8 mouse cellular contexts compared by ENCODE assay signal in the genomic region with DNA sequence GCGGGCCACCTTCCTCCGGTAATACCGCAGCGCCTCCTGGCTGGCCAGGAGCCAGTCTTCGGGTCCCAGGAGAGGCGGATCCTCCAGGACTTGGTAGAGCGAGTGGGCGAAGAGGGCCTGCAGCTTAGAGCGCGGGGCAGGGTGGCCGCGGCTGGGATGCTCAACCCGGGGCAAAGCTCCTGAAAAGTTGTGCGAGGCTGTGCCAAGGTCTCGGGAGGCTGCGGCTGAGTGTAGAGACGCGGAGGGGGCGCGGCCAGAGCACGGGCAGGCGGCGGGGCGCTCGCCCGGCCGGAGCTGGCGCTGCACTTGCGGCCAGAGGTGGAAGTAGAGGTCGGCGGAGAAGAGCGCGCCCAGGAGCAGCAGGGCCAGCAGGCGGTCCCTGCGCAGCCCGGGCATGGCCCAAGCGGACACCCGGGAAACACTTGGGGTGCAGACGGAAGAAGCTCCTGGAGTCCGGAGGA. TPM values are rescaled to one million over a fixed set of nuclear protein-coding genes. Genes with fewer than 3 reads are reported as not detected.
DNase-seq lines count a peak whose midpoint lies in the region; ATAC-seq and TF ChIP-seq lines count a peak whose summit lies in the region.

No protein-coding gene starts in this region.

- no peaks in the 10 kb centered on the region for H3K36me3 ChIP-seq in lung, embryonic 16.5 days (ENCODE audit: control insufficient read depth, insufficient read depth, low read length)

- no peak for TF ChIP-seq POLR2A in bone marrow, adult 2 months (IDR thresholded peaks at IDR 0.05; ENCODE audit: borderline replicate concordance, control insufficient read depth, low read depth, low read length)

- 3% methylated on average over 40 of the region's 40 CpGs for WGBS in bone marrow, adult 2 months
- WGBS in lung, embryonic 16.5 days: 1% methylated on average over 40 of the region's 40 CpGs

- peak overlapping the region; percentile 65 for H3K9ac ChIP-seq in lung, embryonic 16.5 days (ENCODE audit: low read length)

- peak overlapping the region; percentile 97 for H3K4me2 ChIP-seq in lung, embryonic 16.5 days (ENCODE audit: low read depth, low read length)

- DNase-seq in heart, adult 18-20 months: peak; percentile 71 to 82
- DNase-seq in heart, adult 11 months: no peak
- peak; percentile 28 to 65 for DNase-seq in gastrocnemius, postnatal 4 days (ENCODE audit: low spot score in 2 of 2)
- DNase-seq in kidney, adult 18-20 months: peak; percentile 71
- DNase-seq in retina, postnatal 1 day: peak; percentile 49
- DNase-seq in right cerebral cortex, postnatal 25 days: no peak

- TF ChIP-seq CTCF in bone marrow, adult 2 months (IDR thresholded peaks at IDR 0.05; ENCODE audit: control insufficient read depth, insufficient read depth, low read length): no peak

- peak; percentile 73 for ATAC-seq in lung, embryonic 16.5 days (ENCODE audit: low read depth)

- no peaks in the 10 kb centered on the region for H3K27me3 ChIP-seq in lung, embryonic 16.5 days (ENCODE audit: control insufficient read depth, insufficient read depth, low read depth, low read length)

- H3K4me1 ChIP-seq in bone marrow, adult 2 months (ENCODE audit: control insufficient read depth, insufficient read depth, low read length): no peaks in the 10 kb centered on the region
- peaks cover 29% of the 10 kb centered on the region for H3K4me1 ChIP-seq in lung, embryonic 16.5 days (replicated peaks; ENCODE audit: control insufficient read depth, insufficient read depth, low read length)

- no peaks in the 10 kb centered on the region for H3K9me3 ChIP-seq in lung, embryonic 16.5 days (ENCODE audit: control insufficient read depth, low read length)

- H3K4me3 ChIP-seq in bone marrow, adult 2 months (replicated peaks; ENCODE audit: control insufficient read depth, low read depth, low read length): no peak overlapping the region
- peak overlapping the region; percentile 57 for H3K4me3 ChIP-seq in lung, embryonic 16.5 days (ENCODE audit: low read length)

- H3K27ac ChIP-seq in bone marrow, adult 2 months (ENCODE audit: control insufficient read depth, insufficient read depth, low read depth, low read length, poor library complexity): peak overlapping the region; percentile 4; the same call in 1 of the 2 replicates
- peak overlapping the region; percentile 62 for H3K27ac ChIP-seq in lung, embryonic 16.5 days (ENCODE audit: low read length)

RNA-seq across cellular contexts. Expression of a gene that starts 0.7 kb away (rescaled TPM):
- total RNA-seq in heart, adult 18-20 months (2021): 1 to 10 TPM; 5.8 to 7.4 TPM
- polyA plus RNA-seq in bone marrow, adult 2 months (2011; ENCODE audit: insufficient read depth, insufficient read length, low replicate concordance, missing spikeins): 2.7 and 3.4 TPM in 2 replicates
- 10 to 100 TPM in 1 of 2 experiments, 1 to 10 TPM in 1; 8.5 to 10.1 TPM for total RNA-seq in gastrocnemius, postnatal 4 days (2021)
- polyA plus RNA-seq in lung, embryonic 16.5 days (2015; fragmentation: Nextera tagmentation; extraction: Ambion mirVana): 3.3 and 3.4 TPM in 2 replicates

Comparison
In these comparisons a context has a peak if more than half of its experiments do, and no peak if none do; other contexts are left out.
1. DNase-seq: peak in heart, adult 18-20 months (2 of 2), gastrocnemius, postnatal 4 days (2 of 2), kidney, adult 18-20 months (single experiment) and retina, postnatal 1 day (single experiment); none in heart, adult 11 months (single experiment) and right cerebral cortex, postnatal 25 days (single experiment).